Mouse (Mus musculus) heart, postnatal 10 days (tissue): ENCODE data around the gene Rpl41. TPM values are rescaled to one million over a fixed set of nuclear protein-coding genes. Genes with fewer than 3 reads are reported as not detected.
"Not testable (repeated sequence)": the region's sequence is repeated elsewhere in the genome, so short reads cannot be mapped to it uniquely, and the experiment has no call there.

Source experiments
- DNase-seq, 2 experiments: peaks; one replicate each; pipeline ENCODE4 v3.0.0; 2021
- intact Hi-C: fragments of 180-260 bp; cut with DNase I; formaldehyde crosslinking; loops from one replicate; pipeline ENCODE4 v1.15.1; 2025
- total RNA-seq, 2 experiments: library from RNA; stranded (reverse); gene quantifications; 2 replicates each; pipeline ENCODE4 v1.2.3; 2021

Gene Rpl41
- total RNA-seq, 2 experiments from 2014 or later, result 2,064 to 2,152 TPM

- no peak for DNase-seq
- intact Hi-C loops, result loop anchor here (2.0 kb wide), 1 partner anchor 66 kb away; no protein-coding TSS in a partner anchor
Observed at GRCm38 (mm10) chr10:128526366-128527356, 22.4 kb downstream of the Rpl41 start.

DNA sequence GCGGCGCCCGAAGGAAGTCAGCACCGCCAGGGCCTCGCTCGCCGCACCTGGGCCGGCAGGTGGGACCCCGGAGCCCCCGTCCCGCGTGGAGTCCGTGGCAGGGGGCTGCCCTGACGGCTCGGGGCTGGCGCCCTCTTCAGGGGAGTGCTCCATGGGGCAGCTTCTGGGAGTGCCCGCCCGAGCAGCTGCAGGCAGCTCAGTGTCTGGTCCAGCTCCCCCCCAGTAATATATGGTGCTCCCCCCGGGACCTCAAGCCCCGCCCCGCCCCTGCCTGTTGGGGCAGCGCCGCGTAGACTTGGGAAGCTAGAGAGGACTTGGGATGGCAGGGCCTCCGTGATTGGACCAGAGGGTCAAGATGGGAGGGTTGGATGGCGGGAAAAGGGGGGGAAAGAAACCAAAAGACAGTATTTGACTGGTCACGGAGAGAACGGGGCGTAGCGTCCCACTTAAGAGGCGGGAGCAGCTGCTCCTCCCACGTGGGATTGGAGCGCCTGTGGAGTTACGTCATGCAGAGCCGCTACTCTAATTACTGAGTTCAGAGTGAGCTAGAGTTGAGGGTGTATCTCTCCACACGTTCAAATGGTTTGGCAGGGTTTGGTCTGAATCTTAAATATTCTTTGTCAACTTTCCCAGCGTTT lies 23.3 kb downstream of the Rpl41 start, which contains the start of gene Esyt1:
Gene Esyt1 (minus strand): TSS at position 201 of the 638 bp plus-strand sequence.
- DNase-seq, result peak; percentile 95 to 97
- intact Hi-C loops, result loop anchor here (2.0 kb wide), 2 partner anchors 27 to 65 kb away; partner anchors contain the start of gene Myl6b

GRCm38 (mm10) chr10:128524732-128525662 lies 24.1 kb downstream of the Rpl41 start:
- intact Hi-C loops, result loop anchor here (2.0 kb wide), 1 partner anchor 26 kb away; the partner anchor contains the start of gene Myl6b
- peak; percentile 66 to 76 for DNase-seq

GRCm38 (mm10) chr10:128524111-128524731 lies 24.9 kb downstream of the Rpl41 start:
- no peak for DNase-seq
- intact Hi-C loops, result loop anchor here (2.0 kb wide), 1 partner anchor 25 kb away; the partner anchor contains the start of gene Myl6b

DNA sequence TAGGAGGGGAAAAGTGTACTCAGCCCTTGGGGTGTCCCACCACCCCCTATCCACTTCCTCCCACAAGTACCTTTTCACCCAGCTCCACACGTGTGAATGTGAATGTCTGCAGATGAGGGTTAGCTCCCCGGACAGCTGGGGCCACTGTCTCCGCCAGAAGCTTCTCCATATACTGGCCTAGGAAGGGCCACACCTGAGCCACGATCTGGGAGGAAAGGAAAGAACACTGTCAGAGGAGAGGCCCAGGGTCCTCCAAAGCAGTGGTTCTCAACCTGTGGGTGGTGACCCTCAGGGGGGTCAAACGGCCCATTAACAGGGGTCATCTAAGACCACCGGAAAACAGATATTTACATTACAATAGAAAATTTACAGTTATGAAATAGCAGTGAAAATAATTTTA lies 26.8 kb downstream of the Rpl41 start:
- intact Hi-C loops, result no loop called here
- no peak for DNase-seq

DNA sequence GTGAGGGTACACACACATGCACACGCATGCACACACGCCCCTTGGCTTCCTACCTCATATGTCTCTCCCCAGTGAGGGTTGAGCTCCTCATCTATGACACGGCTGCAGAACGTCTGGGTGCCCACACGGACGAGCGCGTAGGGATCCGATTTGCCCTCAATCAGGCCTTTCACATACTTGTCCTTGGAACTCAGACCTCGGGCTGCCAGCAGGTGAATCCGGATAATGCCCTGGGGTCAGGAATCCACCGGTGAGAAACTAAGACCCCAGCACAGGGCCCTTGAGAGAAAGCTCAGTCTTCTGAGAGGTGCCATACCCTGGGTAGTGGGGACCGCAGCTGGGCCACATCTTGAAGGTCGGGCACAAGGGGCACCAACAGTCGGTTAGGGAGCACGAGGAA lies 28.5 kb downstream of the Rpl41 start:
- DNase-seq, result no peak
- intact Hi-C loops, result no loop called here

DNA sequence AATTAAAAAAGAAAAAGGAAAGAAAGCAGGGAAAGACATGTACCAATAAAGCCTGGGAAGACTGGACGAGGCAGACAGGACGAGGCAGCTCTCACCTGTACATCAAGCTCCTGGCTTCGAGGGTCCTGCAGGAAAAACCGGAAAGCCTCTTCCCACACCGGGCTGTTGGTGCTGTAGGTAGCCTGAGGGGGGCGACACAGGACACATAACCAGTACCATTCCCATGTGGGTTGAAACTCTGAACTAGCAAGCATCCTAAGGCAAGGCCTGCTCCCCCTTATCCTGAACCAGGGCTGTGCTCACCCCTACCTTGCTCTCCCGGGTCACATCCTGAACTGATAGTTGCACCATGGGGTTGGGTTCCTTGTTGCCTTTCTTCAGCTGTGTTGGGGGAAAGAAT lies 30.3 kb downstream of the Rpl41 start:
- intact Hi-C loops, result loop anchor here (2.0 kb wide), 1 partner anchor 18 kb away; no protein-coding TSS in a partner anchor

DNA sequence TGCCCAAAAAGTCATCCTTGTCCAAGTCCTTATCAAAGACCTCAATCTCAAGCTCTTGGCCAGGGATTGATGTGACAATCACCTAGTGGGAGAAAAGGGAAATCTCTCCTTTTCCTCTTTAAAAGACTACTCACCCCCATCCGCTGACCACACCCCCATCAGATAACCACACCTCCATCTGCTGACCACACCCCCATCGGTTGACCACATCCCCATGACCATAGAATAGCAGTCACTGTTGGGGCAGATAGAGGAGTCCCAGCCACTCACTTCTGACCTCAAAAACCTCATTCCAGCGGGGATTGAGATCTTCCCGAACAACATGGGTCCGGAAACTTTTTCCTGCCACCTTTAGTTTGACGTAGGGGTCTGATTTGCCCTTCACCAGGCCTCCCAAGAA lies 32.4 kb downstream of the Rpl41 start:
- no peak for DNase-seq
- intact Hi-C loops, result no loop called here

More for the DNA sequence above, 30.3 kb downstream of the Rpl41 start:
- peak in 1 of 2 experiments; percentile 67 for DNase-seq

DNA sequence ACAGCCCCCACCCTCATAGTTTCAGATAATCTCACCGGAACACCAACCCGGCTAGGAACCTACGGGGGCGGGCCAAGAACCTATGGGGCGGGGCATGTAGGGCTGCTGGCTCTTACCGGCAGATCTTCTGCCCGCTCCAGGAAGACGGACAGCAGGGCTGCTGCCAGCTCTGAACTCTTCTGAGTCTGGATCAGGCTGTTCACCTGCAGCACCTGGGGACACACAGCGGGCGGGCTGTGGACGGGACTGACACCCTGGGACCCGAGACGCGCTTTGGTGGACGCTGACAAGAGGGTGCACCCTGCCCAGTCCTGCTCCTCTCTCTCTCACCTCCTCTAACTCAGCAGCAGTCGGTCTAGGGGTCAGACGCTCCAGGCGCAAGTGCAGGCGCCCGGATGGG lies 33.1 kb downstream of the Rpl41 start:
- DNase-seq, result no peak
- intact Hi-C loops, result no loop called here

- no peak for DNase-seq
- intact Hi-C loops, result no loop called here
Observed at GRCm38 (mm10) chr10:128515044-128515443, 34.1 kb downstream of the Rpl41 start.

- intact Hi-C loops, result no loop called here
- no peak for DNase-seq
Observed at GRCm38 (mm10) chr10:128511761-128512160, 37.3 kb downstream of the Rpl41 start.

- no peak for DNase-seq
- intact Hi-C loops, result no loop called here
Observed at GRCm38 (mm10) chr10:128511189-128511588, 37.9 kb downstream of the Rpl41 start.

GRCm38 (mm10) chr10:128510301-128510700 lies 38.8 kb downstream of the Rpl41 start:
- DNase-seq, result no peak
- intact Hi-C loops, result no loop called here

DNA sequence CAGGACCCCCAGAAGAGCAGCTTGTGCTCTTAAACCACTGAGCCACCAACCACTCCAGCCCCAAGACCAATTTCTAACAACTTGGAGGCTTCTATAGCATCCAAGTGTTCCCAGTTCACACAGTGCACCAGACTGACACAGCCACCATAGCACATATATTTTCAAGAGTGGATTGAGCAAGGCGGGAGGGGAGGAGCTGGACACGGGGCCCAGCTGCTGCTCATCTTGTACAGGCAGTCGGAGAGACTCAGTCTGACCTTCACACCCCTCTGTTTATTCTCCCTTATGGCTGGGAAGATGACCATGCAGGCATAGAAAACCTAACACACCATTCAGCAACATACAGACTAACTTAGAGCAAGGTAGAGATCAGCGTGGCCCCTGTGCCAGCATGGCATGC lies 39.3 kb downstream of the Rpl41 start:
- intact Hi-C loops, result no loop called here
- DNase-seq, result no peak

DNA sequence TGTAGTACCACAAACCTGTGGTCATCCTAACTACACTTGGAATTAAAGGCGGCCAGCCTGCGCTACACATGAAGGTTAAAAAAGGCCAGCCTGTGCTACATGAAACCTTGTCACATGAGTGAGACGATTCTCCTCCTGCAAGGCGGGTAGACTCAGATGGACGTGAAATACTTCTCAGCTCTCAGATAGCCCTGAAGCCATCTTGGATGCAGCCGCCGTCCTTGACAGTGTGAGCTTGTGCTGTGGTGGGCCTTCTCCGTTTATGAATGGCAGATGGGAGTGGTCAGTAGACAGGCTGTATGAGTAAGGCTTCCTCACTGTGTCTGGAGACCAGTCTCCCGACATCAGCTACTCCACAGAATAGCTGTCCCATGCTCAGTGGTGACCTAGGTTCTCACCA lies 39.9 kb downstream of the Rpl41 start:
- intact Hi-C loops, result no loop called here
- DNase-seq, result no peak

DNA sequence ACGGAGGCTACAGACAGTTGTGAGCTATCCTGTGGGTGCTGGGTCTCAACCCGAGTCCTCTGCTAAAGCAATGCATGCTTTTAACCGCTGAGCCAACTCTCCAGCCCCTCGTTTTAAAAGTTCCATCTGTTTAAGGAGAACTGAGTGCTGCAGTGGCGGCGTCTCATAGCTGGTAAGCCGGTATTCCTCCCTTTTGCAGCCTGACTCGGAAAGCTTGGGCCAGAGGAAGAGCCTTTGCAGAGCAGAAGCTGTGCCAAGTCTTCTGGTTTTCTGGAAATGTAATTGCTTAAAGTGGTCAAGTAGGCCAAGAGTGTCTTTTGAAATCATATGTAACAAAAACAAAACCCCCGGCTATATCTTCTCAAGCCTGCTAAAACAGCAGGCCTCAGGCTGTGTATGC lies 40.8 kb downstream of the Rpl41 start:
- intact Hi-C loops, result no loop called here
- DNase-seq, result no peak

- DNase-seq, result no peak
- intact Hi-C loops, result no loop called here
Observed at GRCm38 (mm10) chr10:128505974-128506373, 43.1 kb downstream of the Rpl41 start.

- intact Hi-C loops, DNase-seq: not testable (repeated sequence)
Observed at GRCm38 (mm10) chr10:128505371-128505667, 43.8 kb downstream of the Rpl41 start.

- intact Hi-C loops, result no loop called here
- DNase-seq, result no peak
Observed at GRCm38 (mm10) chr10:128504641-128505370, 44.3 kb downstream of the Rpl41 start.
